Mouse (Mus musculus): Measurements from ENCODE around the gene Cox7b2. TPM values are rescaled to one million over a fixed set of nuclear protein-coding genes. Genes with fewer than 3 reads are reported as not detected.
"Not testable (repeated sequence)": the region's sequence is repeated elsewhere in the genome, so short reads cannot be mapped to it uniquely, and the experiment has no call there.

Gene Cox7b2
- total RNA-seq (2021), result not detected

- intact Hi-C loops (cut with DNase I), result no loop called here
- DNase-seq (ENCODE audit: low spot score in 2 of 2), result no peak
These were observed at the start of gene Cox7b2 for GRCm38 (mm10) chr5:71548079-71548478. TSS of gene Cox7b2 (minus strand) at chr5:71548205.

GRCm38 (mm10) chr5:71595321-71595720 is 47.3 kb upstream of the Cox7b2 start:
- no peak for DNase-seq (ENCODE audit: low spot score in 2 of 2)

GRCm38 (mm10) chr5:71593745-71594255 is 45.8 kb upstream of the Cox7b2 start:
- intact Hi-C loops (cut with DNase I), result no loop called here
- DNase-seq (ENCODE audit: low spot score in 2 of 2), result no peak

More at GRCm38 (mm10) chr5:71595321-71595720, 47.3 kb upstream of the Cox7b2 start:
- intact Hi-C loops (cut with DNase I), result no loop called here

GRCm38 (mm10) chr5:71571646-71572237 is 23.7 kb upstream of the Cox7b2 start:
- DNase-seq (ENCODE audit: low spot score in 2 of 2), result no peak
- intact Hi-C loops (cut with DNase I), result no loop called here

- peak in 1 of 2 experiments; percentile 19 for DNase-seq (ENCODE audit: low spot score in 2 of 2)
- intact Hi-C loops (cut with DNase I), result no loop called here
These were observed 2.5 kb downstream of the Cox7b2 start for GRCm38 (mm10) chr5:71545554-71545953.

- DNase-seq (ENCODE audit: low spot score in 2 of 2); intact Hi-C loops (cut with DNase I): not testable (repeated sequence)
These were observed 22.5 kb downstream of the Cox7b2 start for GRCm38 (mm10) chr5:71525486-71525885.

GRCm38 (mm10) chr5:71502058-71502678 is 45.8 kb downstream of the Cox7b2 start:
- intact Hi-C loops (cut with DNase I), result loop anchor here (2.0 to 10.0 kb wide), 5 partner anchors 165 to 765 kb away; no protein-coding TSS in a partner anchor
- peak; percentile 85 to 86 for DNase-seq (ENCODE audit: low spot score in 2 of 2)

GRCm38 (mm10) chr5:71495621-71496020 is 52.4 kb downstream of the Cox7b2 start:
- intact Hi-C loops (cut with DNase I), result no loop called here
- peak in 1 of 2 experiments; percentile 14 for DNase-seq (ENCODE audit: low spot score in 2 of 2)

GRCm38 (mm10) chr5:71456957-71457356 is 91.0 kb downstream of the Cox7b2 start:
- DNase-seq (ENCODE audit: low spot score in 2 of 2), result no peak
- intact Hi-C loops (cut with DNase I), result no loop called here

- DNase-seq (ENCODE audit: low spot score in 2 of 2), result peak; percentile 33 to 70
- intact Hi-C loops (cut with DNase I), result no loop called here
These were observed 107.8 kb downstream of the Cox7b2 start for GRCm38 (mm10) chr5:71440174-71440573.

Other genes with a start within 250 kb of the Cox7b2 start
- gene Gabrb1, start 109.9 kb upstream of the Cox7b2 start, total RNA-seq (2021), result 10 to 100 TPM; 88.3 to 97.0 TPM
- gene Gabra4, start 110.1 kb upstream of the Cox7b2 start, total RNA-seq (2021), result 100 to 1,000 TPM in 1 of 2 experiments, 10 to 100 TPM in 1; 97.4 to 116 TPM